Mouse (Mus musculus) bone marrow macrophage, adult 2 months (primary cell): ENCODE data around the gene Gm11273.

Source experiments
- CTCF ChIP-seq: IDR thresholded peaks from 2 replicates; pipeline ENCODE4 v1.5.1; 2012; ENCODE audit warnings: low read depth, mild to moderate bottlenecking, low read length, moderate library complexity
- POLR2A ChIP-seq: IDR thresholded peaks from 2 replicates; pipeline ENCODE4 v1.6.1; 2012; ENCODE audit warnings: mild to moderate bottlenecking, low read depth, low read length, borderline replicate concordance

- no peak for TF ChIP-seq CTCF
- TF ChIP-seq POLR2A, result no peak
These were observed 47.8 kb downstream of the Gm11273 start, which contains the start of gene Zscan26 for GRCm38 (mm10) chr13:21453449-21453848.
